Mouse (Mus musculus) effector memory CD4-positive, alpha-beta T cell, adult 5 months (primary cell): ENCODE data around the gene Mrps21. TPM values are rescaled to one million over a fixed set of nuclear protein-coding genes. Genes with fewer than 3 reads are reported as not detected.

ENCODE experiments used
- polyA plus RNA-seq: library from polyadenylated mRNA; unstranded; fragments of 100-300 nt; shearing (Covaris generic); gene quantifications from one replicate; pipeline ENCODE4 v1.2.1, GENCODE M21; 2017

Gene Mrps21
- polyA plus RNA-seq, result 101 TPM

DNA sequence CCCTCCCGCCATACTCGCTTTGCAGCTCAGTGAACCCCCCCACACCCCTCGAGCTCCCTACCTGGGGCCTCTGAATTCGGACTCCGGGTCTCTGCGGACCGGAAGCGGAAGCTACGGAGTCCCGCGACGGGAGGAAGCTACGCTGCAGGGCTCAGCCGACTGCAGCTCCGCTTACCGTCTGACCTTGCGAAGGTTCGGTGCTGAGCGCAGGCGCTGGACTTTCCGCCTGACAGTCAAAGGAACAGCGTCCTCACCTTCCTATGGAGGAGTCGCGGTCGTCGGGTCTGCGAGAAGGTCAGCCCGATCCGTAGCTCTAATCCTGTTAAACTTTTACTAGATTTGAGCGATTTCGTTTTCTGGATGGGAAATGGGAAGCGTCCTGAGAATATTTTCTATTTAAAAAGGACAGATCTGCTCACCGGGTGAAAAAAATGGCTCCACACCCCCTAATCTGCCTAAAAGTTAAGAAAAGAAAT, at the start of gene Mrps21:
Gene Mrps21, minus strand, starts transcription at position 128 of the 476 bp plus-strand sequence.

GRCm38 (mm10) chr3:95904568-95904967, 33.2 kb upstream of the Mrps21 start, which contains the start of gene Car14:
Gene Car14, minus strand, starts transcription at chr3:95904691.

DNA sequence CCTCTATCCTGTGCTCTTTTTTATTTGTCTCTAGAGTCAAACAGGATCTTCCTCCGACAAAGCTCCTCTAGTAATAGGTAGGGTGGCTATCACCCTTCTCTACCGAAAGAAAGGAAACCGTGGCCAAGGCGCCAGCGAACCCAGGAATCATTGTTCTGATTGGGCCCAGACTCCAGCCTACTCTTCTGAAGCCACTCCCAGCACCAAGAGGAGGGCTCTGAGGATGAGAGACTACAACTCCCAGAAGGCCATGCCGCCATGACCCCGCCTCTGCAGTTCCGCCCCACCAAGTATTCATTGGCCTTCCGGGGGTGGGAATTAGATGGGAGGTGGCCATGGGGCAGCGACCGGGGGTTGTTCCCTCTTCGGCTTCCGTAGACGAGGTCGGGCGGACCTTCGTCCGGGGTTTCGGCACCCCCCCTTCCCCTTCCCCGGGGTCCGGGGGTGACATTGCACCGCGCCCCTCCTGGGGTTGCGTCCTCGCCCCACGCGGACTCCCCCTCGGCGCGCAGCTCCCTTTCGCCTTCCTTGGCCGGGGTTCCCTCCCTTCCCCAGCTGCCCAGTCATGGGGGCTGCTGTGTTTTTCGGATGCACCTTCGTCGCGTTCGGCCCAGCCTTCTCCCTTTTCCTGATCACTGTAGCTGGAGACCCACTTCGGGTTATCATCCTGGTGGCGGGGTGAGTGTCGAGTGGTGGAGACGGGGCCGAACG, 22.4 kb upstream of the Mrps21 start, which contains the start of gene Aph1a:
Gene Aph1a, plus strand, starts transcription at position 364 of the 711 bp plus-strand sequence.

DNA sequence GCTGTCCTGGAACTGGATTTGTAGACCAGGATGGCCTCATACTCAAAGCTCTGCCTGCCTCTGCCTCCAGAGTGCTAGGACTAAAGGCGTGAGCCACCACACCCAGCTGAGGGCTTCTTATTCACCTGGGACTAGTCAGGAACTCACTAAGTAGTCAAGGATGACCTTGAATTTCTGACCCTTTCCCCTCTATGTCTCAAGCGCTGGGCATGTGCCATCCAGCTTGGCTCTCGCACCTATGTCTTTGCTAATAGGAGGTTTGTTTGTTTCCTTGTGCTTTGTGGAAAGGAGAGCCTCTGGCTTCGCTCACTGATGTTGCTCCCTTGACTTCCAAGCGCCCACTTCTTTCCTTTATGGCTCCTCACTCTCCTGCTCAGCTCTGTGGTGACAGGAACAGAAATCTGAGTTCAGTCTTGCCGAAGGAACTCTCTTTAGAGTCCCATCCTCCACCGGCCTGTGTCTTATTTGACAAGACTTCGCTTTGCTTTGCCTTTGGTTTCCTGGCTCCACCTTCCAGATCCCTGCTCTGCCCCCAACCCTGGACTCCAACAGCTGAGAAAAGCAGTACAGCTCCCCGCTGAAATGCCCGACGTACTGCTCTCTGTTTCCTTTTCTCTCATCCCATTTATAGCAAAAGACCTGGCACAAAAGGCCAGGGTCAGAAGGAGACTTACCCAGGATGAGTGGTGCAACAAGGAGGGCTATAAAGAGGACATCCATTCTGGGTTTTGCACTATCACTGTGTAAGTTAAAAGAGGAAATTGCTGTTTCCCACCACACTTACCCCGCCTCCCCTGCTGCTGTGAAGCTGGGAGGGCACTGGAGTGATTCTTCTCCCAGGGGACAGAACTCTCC, 20.1 kb upstream of the Mrps21 start, which contains the start of gene BC028528:
Gene BC028528, minus strand, starts transcription at position 795 of the 855 bp plus-strand sequence.

DNA sequence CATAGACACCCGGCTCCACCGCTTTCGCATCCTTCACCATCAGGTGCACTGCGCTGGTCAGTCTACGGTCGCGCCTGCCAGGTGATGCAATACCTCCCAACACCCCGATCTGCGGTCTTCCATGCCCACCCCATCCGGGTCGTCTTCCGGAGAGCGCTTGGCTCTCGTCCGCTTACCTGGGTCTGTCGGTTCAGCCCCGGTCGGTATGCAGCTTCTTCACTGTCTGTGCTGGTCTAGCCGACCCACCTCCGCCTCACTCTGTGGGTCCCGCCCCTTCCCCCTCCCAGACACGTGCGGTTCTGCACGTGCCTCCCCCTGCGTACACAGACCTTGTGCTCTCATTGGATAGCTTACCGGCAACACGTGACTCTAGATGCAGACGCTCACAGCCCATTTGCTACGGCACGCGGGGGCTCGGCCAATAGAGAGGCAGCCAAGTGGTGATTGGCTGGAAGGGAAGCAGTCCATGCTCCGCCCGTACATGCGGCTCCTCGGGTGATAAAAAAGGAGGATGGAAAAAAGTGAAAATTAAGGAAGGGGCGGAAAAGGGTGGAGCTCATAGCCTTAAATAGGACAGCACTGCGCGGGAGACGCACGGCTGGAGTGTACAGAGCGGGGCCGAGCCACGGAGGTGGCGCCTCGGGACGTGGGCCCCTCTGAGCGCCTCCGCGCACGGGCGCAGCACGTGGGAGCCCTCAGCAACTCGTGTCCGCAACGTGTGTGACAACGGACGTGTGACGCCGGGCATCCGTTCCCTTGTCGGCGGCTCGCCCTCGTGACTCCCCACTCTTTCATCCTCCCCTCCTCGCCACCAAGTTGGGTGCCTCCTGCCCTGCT, 10.9 kb upstream of the Mrps21 start, which contains the start of gene Ciart:
Gene Ciart, minus strand, starts transcription at position 273 of the 837 bp plus-strand sequence.

DNA sequence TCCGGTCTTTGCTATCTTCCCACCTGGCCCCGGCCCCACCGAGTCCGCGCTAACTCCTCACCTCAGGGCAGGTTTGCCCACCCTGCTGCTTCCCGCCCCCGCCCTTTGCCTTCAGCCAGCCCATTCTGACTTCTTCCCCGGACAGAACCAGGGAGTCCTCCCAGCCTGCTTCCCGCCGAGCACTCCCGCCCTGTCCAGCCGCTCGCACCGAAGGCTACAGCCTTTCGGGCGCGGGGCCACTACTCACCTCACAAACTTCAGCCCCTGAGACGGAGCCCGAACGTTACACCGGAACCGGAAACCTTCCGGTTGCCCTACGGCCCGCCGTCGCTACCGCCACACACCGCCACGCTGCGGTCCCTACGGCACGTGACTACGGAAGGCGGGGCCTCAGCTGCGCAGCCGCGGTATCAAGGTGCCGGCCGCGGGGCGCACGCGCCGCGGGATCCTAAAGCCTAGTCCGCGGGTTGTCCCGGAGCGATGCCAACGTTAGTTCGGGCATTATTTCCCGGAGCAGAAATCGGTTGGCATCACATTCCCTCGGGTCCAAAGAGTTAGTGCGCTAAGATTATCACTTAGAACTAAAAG, 15.7 kb downstream of the Mrps21 start, which contains the start of gene Prpf3:
Gene Prpf3, minus strand, starts transcription at position 384 of the 588 bp plus-strand sequence.

DNA sequence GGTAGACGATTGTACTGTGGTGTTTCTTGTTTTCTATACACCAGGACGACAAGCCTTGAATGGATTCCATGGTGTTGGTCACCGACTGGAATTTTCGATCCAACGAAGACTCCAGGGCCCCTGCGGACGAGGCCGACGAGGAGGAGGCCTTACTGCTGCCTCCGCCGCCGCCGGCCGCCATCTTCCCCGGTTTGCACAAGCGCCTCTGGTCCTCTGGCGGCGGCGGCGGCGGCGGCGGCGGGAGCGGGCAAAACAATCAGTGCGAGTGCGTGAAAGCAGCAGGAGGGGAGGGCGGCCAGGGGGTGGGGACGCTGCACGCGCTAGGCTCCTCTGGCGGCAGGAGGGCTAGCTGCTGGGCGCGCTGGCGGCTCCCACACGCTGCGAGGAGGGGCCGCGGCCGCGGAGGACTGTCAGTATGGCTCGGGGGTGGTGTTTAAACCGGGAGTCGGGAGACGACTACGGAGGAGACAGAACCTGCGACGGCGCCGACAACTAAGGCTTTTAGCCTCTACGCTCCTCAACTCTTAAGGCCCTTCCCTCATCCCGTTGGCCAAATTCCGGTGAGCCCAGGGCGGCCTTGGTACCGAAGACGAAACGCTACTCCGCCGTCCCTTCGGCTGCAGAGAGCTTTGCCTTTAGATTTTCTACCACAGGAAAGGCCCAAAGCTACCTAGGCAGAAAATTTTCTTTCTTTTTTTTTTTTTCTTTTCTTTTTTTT, 52.6 kb downstream of the Mrps21 start, which contains the start of gene Rprd2:
Gene Rprd2, minus strand, starts transcription at position 293 of the 718 bp plus-strand sequence.

Other genes with a start within 250 kb of the Mrps21 start
- gene Ensa, start 246.5 kb downstream of the Mrps21 start, polyA plus RNA-seq, result 116 TPM
- gene Mcl1, start 212.7 kb downstream of the Mrps21 start, polyA plus RNA-seq, result 460 TPM
- gene Adamtsl4, start 183.6 kb downstream of the Mrps21 start, polyA plus RNA-seq, result 2.6 TPM
- 12.3 TPM for gene Ecm1, start 131.9 kb downstream of the Mrps21 start, polyA plus RNA-seq
- 48.3 TPM for gene Tars2, start 111.3 kb downstream of the Mrps21 start, polyA plus RNA-seq
- 52.7 TPM for gene Rprd2, start 52.7 kb downstream of the Mrps21 start, polyA plus RNA-seq
- 37.2 TPM for gene Prpf3, start 15.6 kb downstream of the Mrps21 start, polyA plus RNA-seq
- 23.2 TPM for gene Ciart, start 10.7 kb upstream of the Mrps21 start, polyA plus RNA-seq
- gene BC028528, start 20.5 kb upstream of the Mrps21 start, polyA plus RNA-seq, result not detected
- gene Aph1a, start 22.4 kb upstream of the Mrps21 start, polyA plus RNA-seq, result 39.2 TPM
- gene Car14, start 33.2 kb upstream of the Mrps21 start, polyA plus RNA-seq, result not detected
- 215 TPM for gene Anp32e, start 57.7 kb upstream of the Mrps21 start, polyA plus RNA-seq
- 14.1 TPM for gene Plekho1, start 124.5 kb upstream of the Mrps21 start, polyA plus RNA-seq
- gene Vps45, start 186.9 kb upstream of the Mrps21 start, polyA plus RNA-seq, result 11.1 TPM
- 17.9 TPM for gene Otud7b, start 233.0 kb upstream of the Mrps21 start, polyA plus RNA-seq